Mouse (Mus musculus) frontal cortex, adult 2 months (tissue): ENCODE measurements at regions not wholly inside any gene's neighbourhood (a gene's known extent, or its start where the extent isn't known, plus 50 kb on each side); places are given as distances from the start of the nearest gene placed in this dataset.
"Not testable (repeated sequence)": the region's sequence is repeated elsewhere in the genome, so short reads cannot be mapped to it uniquely, and the experiment has no call there.

ENCODE experiments used
- DNase-seq, 2 experiments: peaks; one replicate each; pipeline ENCODE4 v3.0.0; 2022; ENCODE audit warnings: low spot score in 1 of 2; ENCODE audit errors: extremely low spot score in 1 of 2

DNA sequence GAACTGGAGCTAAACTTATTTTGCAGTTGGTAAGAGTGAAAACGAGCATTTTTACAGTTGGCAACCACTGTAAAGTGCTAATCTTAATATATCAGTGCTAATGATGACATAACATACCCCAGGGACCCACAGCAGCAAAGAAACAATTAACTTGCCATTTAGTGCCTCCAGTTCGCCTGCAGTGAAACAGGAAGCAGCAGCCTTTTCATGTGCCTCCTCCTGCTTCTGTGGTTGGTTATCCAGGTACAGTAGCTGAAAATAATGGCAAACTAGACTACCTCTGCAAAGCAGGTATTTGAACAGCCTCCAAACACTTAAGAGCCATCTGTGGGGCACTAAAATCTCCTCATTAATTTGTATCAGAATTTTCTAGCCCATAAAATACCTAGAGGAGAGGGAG is 584.8 kb upstream of the Pfkp start:
- no peak for DNase-seq

- no peak for DNase-seq
Measured at GRCm38 (mm10) chr13:7206626-7207211, 558.1 kb upstream of the Pfkp start.

GRCm38 (mm10) chr13:7195990-7196389 is 547.4 kb upstream of the Pfkp start:
- DNase-seq = no peak

DNA sequence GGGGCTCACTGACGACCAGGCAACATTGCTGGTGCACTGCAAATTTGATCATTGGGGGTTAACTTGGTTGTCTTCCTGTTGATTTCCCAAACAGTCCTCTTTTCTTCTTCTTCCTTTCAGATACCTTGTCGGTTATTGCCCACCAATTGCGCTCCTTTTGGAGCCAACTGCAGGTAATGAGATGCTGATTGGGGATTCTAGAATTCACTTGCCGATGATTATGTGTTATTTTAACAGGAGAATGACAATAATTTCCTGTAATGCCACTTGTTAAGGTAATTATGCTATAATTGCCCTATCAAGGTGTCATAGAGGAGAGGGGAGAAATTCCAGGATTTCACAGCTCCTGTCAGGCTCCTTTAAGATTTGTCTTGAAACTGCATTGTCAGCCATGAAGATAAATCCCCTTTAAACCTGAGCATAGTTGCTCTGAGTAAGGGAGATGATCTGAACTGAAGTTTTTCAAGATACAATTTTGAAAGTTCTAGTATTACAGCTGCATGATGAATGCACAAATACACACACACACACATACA is 533.7 kb upstream of the Pfkp start:
- DNase-seq = no peak

DNA sequence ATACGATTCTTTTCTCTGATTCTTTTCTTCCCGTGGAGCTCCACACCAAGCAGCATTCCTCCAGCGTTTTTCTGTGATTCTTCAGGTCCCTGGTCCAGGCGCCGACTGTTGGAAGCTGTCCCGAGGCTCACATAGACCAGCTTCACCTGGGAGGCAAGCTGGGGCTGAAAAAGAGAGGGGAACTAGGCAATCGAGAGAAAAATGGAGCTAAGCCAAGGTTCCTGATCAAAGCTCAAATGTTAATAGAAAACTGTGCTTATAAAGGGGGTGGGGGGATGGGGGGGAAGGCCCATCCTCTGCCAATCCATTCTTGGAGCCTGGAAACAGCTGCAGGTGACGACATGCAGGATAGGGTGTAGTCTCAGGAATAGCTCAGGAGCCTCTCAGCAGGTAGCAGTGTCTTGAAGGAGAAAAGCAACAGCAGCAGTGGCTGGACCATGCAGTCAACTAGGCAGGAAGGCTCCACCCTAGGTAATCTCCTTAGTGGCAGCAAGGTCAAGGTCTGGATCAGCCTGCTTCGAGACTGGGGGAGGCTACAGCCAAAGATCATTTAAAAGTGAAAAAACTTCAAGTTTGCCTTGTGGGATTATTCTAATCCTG is 527.1 kb upstream of the Pfkp start:
- no peak for DNase-seq

- DNase-seq = not testable (repeated sequence)
Measured at GRCm38 (mm10) chr13:7170035-7170434, 521.5 kb upstream of the Pfkp start.

- DNase-seq = no peak
Measured at GRCm38 (mm10) chr13:7146337-7146736, 497.8 kb upstream of the Pfkp start.

DNA sequence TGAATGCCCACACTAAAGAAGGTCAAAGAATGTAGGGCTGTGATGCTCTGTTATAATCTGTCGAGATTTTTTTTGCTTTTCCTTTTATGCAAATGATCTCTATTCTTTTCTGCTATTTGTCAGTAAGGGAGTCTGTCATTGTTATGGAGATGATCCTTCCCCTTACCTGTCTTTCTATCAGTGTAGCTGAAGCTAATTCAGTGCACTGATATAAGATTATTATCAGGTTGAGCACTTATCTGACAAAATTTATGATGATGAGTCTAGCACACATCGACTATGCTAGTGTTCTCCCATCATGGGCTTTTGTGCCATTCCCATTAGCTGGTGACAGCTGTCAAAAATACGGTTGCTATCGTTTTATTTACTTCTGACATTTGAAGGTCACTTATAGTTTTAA is 462.0 kb upstream of the Pfkp start:
- DNase-seq = no peak

- DNase-seq = no peak
Measured at GRCm38 (mm10) chr13:7103289-7103688, 454.7 kb upstream of the Pfkp start.

DNA sequence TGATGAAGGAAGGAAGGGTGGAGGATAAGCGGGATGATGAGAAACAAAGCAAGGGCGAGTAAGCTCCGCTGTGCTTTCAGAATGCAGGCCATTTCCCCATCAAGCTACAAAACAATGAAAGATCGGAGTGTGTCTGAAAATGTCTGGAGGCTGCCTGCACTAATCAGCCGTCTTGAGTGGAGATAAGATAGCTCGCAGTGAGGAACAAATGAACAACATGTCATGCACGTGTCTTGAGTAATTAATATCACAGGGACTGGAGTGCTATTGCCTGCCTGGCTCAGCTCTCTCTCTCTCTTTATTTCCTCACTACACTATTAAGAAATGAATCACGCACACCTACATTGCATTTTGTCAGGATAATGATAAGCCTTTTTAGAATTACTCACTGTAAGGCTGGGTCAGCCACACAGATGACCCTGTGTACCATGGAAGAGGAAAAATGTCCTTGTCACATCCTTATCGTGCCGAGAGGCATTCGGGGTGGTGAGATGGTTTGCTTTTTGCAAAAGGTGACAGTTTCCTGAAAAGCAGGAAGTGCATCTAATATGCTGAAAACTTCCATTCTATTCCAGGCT is 444.6 kb upstream of the Pfkp start:
- DNase-seq = no peak

- peak; percentile 4 to 71 for DNase-seq
Measured at GRCm38 (mm10) chr13:7090916-7091315, 442.3 kb upstream of the Pfkp start.

DNA sequence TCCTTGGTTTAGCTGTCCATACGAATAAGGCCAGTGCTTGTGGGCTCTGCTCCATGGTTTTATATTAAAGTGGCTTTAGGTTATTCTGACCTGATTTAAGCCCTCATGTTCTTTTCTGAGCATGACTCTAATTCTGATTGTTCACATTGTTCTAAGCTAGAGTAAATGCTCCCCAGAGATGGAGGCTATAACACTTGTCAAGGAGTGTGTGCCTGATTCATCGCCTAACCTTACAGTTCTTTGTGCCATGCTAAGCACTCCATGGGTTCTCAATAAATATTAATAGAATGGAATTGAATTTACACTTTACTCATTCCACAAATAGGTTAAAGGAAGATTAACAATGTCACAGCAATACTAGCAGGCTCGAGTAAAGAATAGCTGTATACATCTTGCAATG is 417.6 kb upstream of the Pfkp start:
- no peak for DNase-seq

DNA sequence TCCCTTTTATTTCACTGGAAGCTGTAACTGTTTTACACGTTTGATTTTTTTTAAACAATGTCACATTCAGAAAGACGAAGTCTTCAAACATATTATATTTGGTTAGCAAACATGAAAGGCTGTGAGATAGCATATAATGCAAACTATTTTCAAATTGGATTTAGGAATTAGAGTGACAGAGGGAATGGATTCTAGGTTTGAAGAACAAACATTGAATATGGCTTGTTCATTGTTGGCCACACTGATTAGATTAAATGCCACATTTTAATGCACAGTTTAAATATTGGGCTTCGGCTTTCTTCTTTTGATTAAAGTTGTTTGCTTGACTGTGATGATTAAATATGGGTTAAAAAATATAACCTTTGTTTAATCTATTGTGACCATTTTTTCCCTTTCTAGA is 415.1 kb upstream of the Pfkp start:
- DNase-seq = no peak

- DNase-seq = no peak
Measured at GRCm38 (mm10) chr13:7057545-7057944, 409.0 kb upstream of the Pfkp start.
